In the genomic region with DNA sequence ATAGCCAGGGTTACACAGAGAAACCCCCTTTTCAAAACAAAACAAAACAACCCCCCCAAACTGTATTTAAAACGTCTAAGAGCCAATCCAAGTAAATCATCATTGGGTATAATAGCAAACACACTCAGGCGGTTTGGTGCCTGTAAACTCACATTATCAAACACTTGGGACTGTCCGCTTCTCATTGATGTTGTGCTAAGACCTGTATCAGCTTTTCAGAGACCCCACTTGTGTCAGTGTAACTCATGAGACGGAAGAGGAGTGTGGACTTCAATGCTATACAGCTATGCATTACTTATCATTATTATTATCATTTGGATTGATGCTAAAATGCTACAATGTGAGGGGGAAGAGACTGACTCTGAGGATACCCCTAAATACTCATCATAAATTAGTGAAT, we compare ENCODE assay signal across 34 mouse cellular contexts.
"Had no signal": no experiment of that assay in that cellular context is flagged by ENCODE, and none has a peak within 500 bp of the region (broad histone marks: within the 10 kb centered on the region; RNA-seq: fewer than 3 reads in every experiment).

No protein-coding gene starts in this region.

- H3K27me3 ChIP-seq: heart, embryonic 12.5 days; heart, embryonic 13.5 days; heart, embryonic 15.5 days; hindbrain, embryonic 12.5 days; hindbrain, embryonic 13.5 days; hindbrain, embryonic 15.5 days; intestine, embryonic 15.5 days; kidney, embryonic 15.5 days had no signal

- H3K4me1 ChIP-seq: heart, embryonic 10.5 days; heart, embryonic 12.5 days; heart, embryonic 13.5 days; heart, embryonic 15.5 days; hindbrain, embryonic 10.5 days; hindbrain, embryonic 12.5 days; hindbrain, embryonic 13.5 days; hindbrain, embryonic 15.5 days; intestine, embryonic 15.5 days; kidney, embryonic 15.5 days had no signal

- ATAC-seq: hindbrain, embryonic 16.5 days; hindbrain, postnatal 0 days; inflammation-experienced regulatory T-cells, adult 6 months; intestine, embryonic 15.5 days; intestine, embryonic 16.5 days; intestine, postnatal 0 days had no signal

- H3K27ac ChIP-seq: heart, embryonic 10.5 days; heart, embryonic 13.5 days; heart, embryonic 15.5 days; hindbrain, embryonic 10.5 days; hindbrain, embryonic 12.5 days; hindbrain, embryonic 13.5 days; hindbrain, embryonic 14.5 days; hindbrain, embryonic 15.5 days; hindbrain, postnatal 0 days; intestine, embryonic 15.5 days; kidney, embryonic 15.5 days; kidney, postnatal 0 days; layer of hippocampus, adult 2 months had no signal

- H3K4me2 ChIP-seq: heart, embryonic 11.5 days; heart, embryonic 12.5 days; heart, embryonic 13.5 days; heart, embryonic 15.5 days; hindbrain, embryonic 12.5 days; hindbrain, embryonic 13.5 days; hindbrain, embryonic 14.5 days; hindbrain, embryonic 15.5 days; intestine, embryonic 15.5 days; kidney, embryonic 15.5 days had no signal

- H3K36me3 ChIP-seq: heart, embryonic 10.5 days; heart, embryonic 12.5 days; heart, embryonic 13.5 days; heart, embryonic 15.5 days; hindbrain, embryonic 10.5 days; hindbrain, embryonic 12.5 days; hindbrain, embryonic 13.5 days; hindbrain, embryonic 15.5 days; intestine, embryonic 15.5 days; kidney, embryonic 15.5 days had no signal

- H3K4me3 ChIP-seq: heart, embryonic 10.5 days; heart, embryonic 12.5 days; heart, embryonic 13.5 days; heart, embryonic 15.5 days; hindbrain, embryonic 10.5 days; hindbrain, embryonic 12.5 days; hindbrain, embryonic 13.5 days; hindbrain, embryonic 15.5 days; intestine, embryonic 15.5 days; kidney, embryonic 15.5 days; layer of hippocampus, adult 2 months had no signal

- H3K9me3 ChIP-seq: heart, embryonic 10.5 days; heart, embryonic 13.5 days; heart, embryonic 15.5 days; hindbrain, embryonic 12.5 days; hindbrain, embryonic 13.5 days; hindbrain, embryonic 15.5 days; intestine, embryonic 15.5 days; kidney, embryonic 15.5 days had no signal

- DNase-seq: heart, postnatal 10 days; heart, postnatal 14 days; heart, postnatal 4 days; kidney, adult 11 months; kidney, adult 18-20 months; kidney, adult 2 months; kidney, adult 8-10 months; kidney, adult 9 months; kidney, postnatal 10 days; kidney, postnatal 14 days; kidney, postnatal 25 days; kidney, postnatal 36 days; kidney, postnatal 4 days; layer of hippocampus, adult 9-11 months; layer of hippocampus, postnatal 36 days had no signal

- H3K9ac ChIP-seq: heart, embryonic 12.5 days; heart, embryonic 13.5 days; heart, embryonic 15.5 days; hindbrain, embryonic 12.5 days; hindbrain, embryonic 13.5 days; hindbrain, embryonic 14.5 days; hindbrain, embryonic 15.5 days; intestine, embryonic 15.5 days; kidney, embryonic 15.5 days had no signal
